In genomic region chr7:102441657-102442391, GRCm38 (mm10) we compare ENCODE assay signal across 1 mouse cellular context.
TF ChIP-seq lines count a peak whose summit lies in the region.

TSS of gene Rrm1 (plus strand) at chr7:102441695.

TF ChIP-seq in MEL, 35 proteins besides CTCF, POLR2A, EP300 and RAD21 (continued from another document):
- peak; percentile 94 for TF ChIP-seq KAT2A (conservative IDR thresholded peaks at IDR 0.05; ENCODE audit: low read depth, low read length)
- no peak for TF ChIP-seq GATA1 (IDR thresholded peaks at IDR 0.05; ENCODE audit: low read depth, low read length)
- peak; percentile 63 for TF ChIP-seq NRF1 (IDR thresholded peaks at IDR 0.05; ENCODE audit: insufficient read depth, low read depth, low read length, poor library complexity, severe bottlenecking)
TF ChIP-seq in MEL: peak in this region for 14.
